Mouse (Mus musculus): ENCODE results near the gene Gnat3. TPM values are rescaled to one million over a fixed set of nuclear protein-coding genes. Genes with fewer than 3 reads are reported as not detected.

Gene Gnat3
- polyA plus RNA-seq, 1 experiment from 2014 or later, result not detected

- 0 out of 2 replicates have a peak overlapping the region, but pooled peaks have one; percentile 17 for H3K27ac ChIP-seq
- WGBS, result 79% methylated on average over 3 of the region's 3 CpGs
- no peak overlapping the region for H3K4me3 ChIP-seq
- H3K4me1 ChIP-seq (replicated peaks), result peaks cover 5% of the 10 kb centered on the region; the same call in 1 of the 2 replicates
- H3K36me3 ChIP-seq, result no peaks in the 10 kb centered on the region
- H3K9ac ChIP-seq, result no peak overlapping the region
- no peak overlapping the region for H3K4me2 ChIP-seq
- H3K27me3 ChIP-seq, result no peaks in the 10 kb centered on the region
- H3K9me3 ChIP-seq (replicated peaks), result no peaks in the 10 kb centered on the region
- no peak for ATAC-seq (replicated peaks; ENCODE audit: insufficient number of reproducible peaks, insufficient read depth, low FRiP score, low read depth)
These were observed 8.0 kb downstream of the Gnat3 start for GRCm38 (mm10) chr5:17970391-17970730.

- ATAC-seq (replicated peaks; ENCODE audit: insufficient number of reproducible peaks, insufficient read depth, low FRiP score, low read depth), result no peak
- Histone ChIP-seq H3K9me3 (replicated peaks) (no peaks in the 10 kb centered on the region), H3K27ac (no peak overlapping the region), H3K27me3 (no peaks in the 10 kb centered on the region), H3K4me3 (no peak overlapping the region), H3K9ac (no peak overlapping the region), H3K4me2 (no peak overlapping the region), H3K4me1 (replicated peaks) (peaks cover 3% of the 10 kb centered on the region), H3K36me3 (no peaks in the 10 kb centered on the region)
- 74% methylated on average over 5 of the region's 5 CpGs for WGBS
These were observed 18.3 kb downstream of the Gnat3 start for GRCm38 (mm10) chr5:17980501-17981121.

- peak; percentile 95 for ATAC-seq (replicated peaks; ENCODE audit: insufficient number of reproducible peaks, insufficient read depth, low FRiP score, low read depth)
These were observed 20.4 kb downstream of the Gnat3 start for GRCm38 (mm10) chr5:17982770-17983169.

GRCm38 (mm10) chr5:17984522-17984921, 22.2 kb downstream of the Gnat3 start:
- Histone ChIP-seq H3K36me3 (no peaks in the 10 kb centered on the region), H3K27ac (no peak overlapping the region), H3K4me2 (no peak overlapping the region), H3K27me3 (no peaks in the 10 kb centered on the region), H3K9ac (no peak overlapping the region), H3K9me3 (replicated peaks) (no peaks in the 10 kb centered on the region), H3K4me1 (replicated peaks) (peaks cover 3% of the 10 kb centered on the region), H3K4me3 (no peak overlapping the region)
- no peak for ATAC-seq (replicated peaks; ENCODE audit: insufficient number of reproducible peaks, insufficient read depth, low FRiP score, low read depth)
- WGBS, result 88% methylated on average over 3 of the region's 3 CpGs

More at GRCm38 (mm10) chr5:17982770-17983169, 20.4 kb downstream of the Gnat3 start:
- Histone ChIP-seq H3K27ac (peak overlapping the region; percentile 88), H3K4me1 (replicated peaks) (peaks cover 3% of the 10 kb centered on the region), H3K9me3 (replicated peaks) (no peaks in the 10 kb centered on the region), H3K36me3 (no peaks in the 10 kb centered on the region), H3K9ac (no peak overlapping the region), H3K4me3 (no peak overlapping the region), H3K4me2 (no peak overlapping the region), H3K27me3 (no peaks in the 10 kb centered on the region)
- 11% methylated on average over 4 of the region's 4 CpGs for WGBS

GRCm38 (mm10) chr5:17986611-17987010, 24.3 kb downstream of the Gnat3 start:
- no peak overlapping the region for H3K4me3 ChIP-seq
- WGBS, result 85% methylated on average over 3 of the region's 3 CpGs
- ATAC-seq (replicated peaks; ENCODE audit: insufficient number of reproducible peaks, insufficient read depth, low FRiP score, low read depth), result no peak

GRCm38 (mm10) chr5:17990618-17991017, 28.3 kb downstream of the Gnat3 start:
- H3K27ac ChIP-seq, result no peak overlapping the region
- H3K9me3 ChIP-seq (replicated peaks), result no peaks in the 10 kb centered on the region
- H3K27me3 ChIP-seq, result no peaks in the 10 kb centered on the region
- H3K4me2 ChIP-seq, result no peak overlapping the region
- WGBS, result 80% methylated on average over 6 of the region's 6 CpGs
- ATAC-seq (replicated peaks; ENCODE audit: insufficient number of reproducible peaks, insufficient read depth, low FRiP score, low read depth), result no peak
- no peak overlapping the region for H3K9ac ChIP-seq
- H3K4me1 ChIP-seq (replicated peaks), result no peaks in the 10 kb centered on the region
- H3K36me3 ChIP-seq, result no peaks in the 10 kb centered on the region
- no peak overlapping the region for H3K4me3 ChIP-seq

More at GRCm38 (mm10) chr5:17986611-17987010, 24.3 kb downstream of the Gnat3 start:
- H3K36me3 ChIP-seq, result no peaks in the 10 kb centered on the region
- H3K27ac ChIP-seq, result no peak overlapping the region
- H3K4me1 ChIP-seq (replicated peaks), result peaks cover under 1% of the 10 kb centered on the region
- no peak overlapping the region for H3K4me2 ChIP-seq
- no peaks in the 10 kb centered on the region for H3K9me3 ChIP-seq (replicated peaks)
- no peaks in the 10 kb centered on the region for H3K27me3 ChIP-seq
- no peak overlapping the region for H3K9ac ChIP-seq

GRCm38 (mm10) chr5:17999570-17999969, 37.2 kb downstream of the Gnat3 start:
- H3K9ac ChIP-seq, result no peak overlapping the region
- no peaks in the 10 kb centered on the region for H3K4me1 ChIP-seq (replicated peaks)
- no peaks in the 10 kb centered on the region for H3K36me3 ChIP-seq
- ATAC-seq (replicated peaks; ENCODE audit: insufficient number of reproducible peaks, insufficient read depth, low FRiP score, low read depth), result no peak
- H3K27me3 ChIP-seq, result no peaks in the 10 kb centered on the region
- no peak overlapping the region for H3K4me3 ChIP-seq
- H3K27ac ChIP-seq, result no peak overlapping the region
- no peak overlapping the region for H3K4me2 ChIP-seq
- WGBS, result 69% methylated on average over 2 of the region's 2 CpGs
- H3K9me3 ChIP-seq (replicated peaks), result no peaks in the 10 kb centered on the region

- H3K9me3 ChIP-seq (replicated peaks), result no peaks in the 10 kb centered on the region
- H3K36me3 ChIP-seq, result no peaks in the 10 kb centered on the region
- H3K4me2 ChIP-seq, result no peak overlapping the region
- no peaks in the 10 kb centered on the region for H3K27me3 ChIP-seq
- H3K9ac ChIP-seq, result no peak overlapping the region
- WGBS, result 72% methylated on average over 6 of the region's 6 CpGs
- no peak for ATAC-seq (replicated peaks; ENCODE audit: insufficient number of reproducible peaks, insufficient read depth, low FRiP score, low read depth)
- no peaks in the 10 kb centered on the region for H3K4me1 ChIP-seq (replicated peaks)
- no peak overlapping the region for H3K27ac ChIP-seq
- no peak overlapping the region for H3K4me3 ChIP-seq
These were observed 37.8 kb downstream of the Gnat3 start for GRCm38 (mm10) chr5:18000185-18000584.

- H3K9ac ChIP-seq, result no peak overlapping the region
- no peak overlapping the region for H3K4me3 ChIP-seq
- H3K36me3 ChIP-seq, result no peaks in the 10 kb centered on the region
- H3K4me1 ChIP-seq (replicated peaks), result no peaks in the 10 kb centered on the region
- H3K9me3 ChIP-seq (replicated peaks), result no peaks in the 10 kb centered on the region
- H3K4me2 ChIP-seq, result no peak overlapping the region
- H3K27me3 ChIP-seq, result no peaks in the 10 kb centered on the region
- 33% methylated on average over 4 of the region's 4 CpGs for WGBS
- ATAC-seq (replicated peaks; ENCODE audit: insufficient number of reproducible peaks, insufficient read depth, low FRiP score, low read depth), result no peak
- H3K27ac ChIP-seq, result no peak overlapping the region
These were observed 39.3 kb downstream of the Gnat3 start for GRCm38 (mm10) chr5:18001646-18002045.

- Histone ChIP-seq H3K4me1 (replicated peaks) (no peaks in the 10 kb centered on the region), H3K36me3 (no peaks in the 10 kb centered on the region), H3K27me3 (no peaks in the 10 kb centered on the region), H3K27ac (no peak overlapping the region), H3K4me3 (no peak overlapping the region), H3K9ac (no peak overlapping the region), H3K4me2 (no peak overlapping the region), H3K9me3 (replicated peaks) (no peaks in the 10 kb centered on the region)
- ATAC-seq (replicated peaks; ENCODE audit: insufficient number of reproducible peaks, insufficient read depth, low FRiP score, low read depth), result no peak
- WGBS, result 72% methylated on average over 6 of the region's 6 CpGs
These were observed 41.3 kb downstream of the Gnat3 start for GRCm38 (mm10) chr5:18003675-18004074.

GRCm38 (mm10) chr5:18004824-18005611, 42.7 kb downstream of the Gnat3 start:
- 89% methylated on average over 3 of the region's 3 CpGs for WGBS
- no peaks in the 10 kb centered on the region for H3K9me3 ChIP-seq (replicated peaks)
- ATAC-seq (replicated peaks; ENCODE audit: insufficient number of reproducible peaks, insufficient read depth, low FRiP score, low read depth), result no peak
- H3K4me1 ChIP-seq (replicated peaks), result no peaks in the 10 kb centered on the region
- H3K4me2 ChIP-seq, result no peak overlapping the region
- H3K9ac ChIP-seq, result no peak overlapping the region
- H3K27me3 ChIP-seq, result no peaks in the 10 kb centered on the region
- H3K27ac ChIP-seq, result no peak overlapping the region
- no peak overlapping the region for H3K4me3 ChIP-seq
- H3K36me3 ChIP-seq, result no peaks in the 10 kb centered on the region

GRCm38 (mm10) chr5:18006157-18006556, 43.8 kb downstream of the Gnat3 start:
- 85% methylated on average over 2 of the region's 2 CpGs for WGBS
- no peak for ATAC-seq (replicated peaks; ENCODE audit: insufficient number of reproducible peaks, insufficient read depth, low FRiP score, low read depth)
- H3K9me3 ChIP-seq (replicated peaks), result no peaks in the 10 kb centered on the region
- no peak overlapping the region for H3K27ac ChIP-seq
- H3K4me1 ChIP-seq (replicated peaks), result no peaks in the 10 kb centered on the region
- H3K36me3 ChIP-seq, result no peaks in the 10 kb centered on the region
- no peaks in the 10 kb centered on the region for H3K27me3 ChIP-seq
- no peak overlapping the region for H3K9ac ChIP-seq
- no peak overlapping the region for H3K4me2 ChIP-seq
- no peak overlapping the region for H3K4me3 ChIP-seq

Measured in heart, embryonic 15.5 days (tissue).